Mouse (Mus musculus) large intestine, adult 2 months (tissue): Measurements from ENCODE around the gene Scn11a. TPM values are rescaled to one million over a fixed set of nuclear protein-coding genes. Genes with fewer than 3 reads are reported as not detected.

ENCODE experiments used
- DNase-seq: peaks from one replicate; pipeline ENCODE4 v3.0.0-alpha.2; 2012; ENCODE audit warnings: low read depth, low spot score
- WGBS: fragments of 180-500 bp; shearing (Covaris S2); methylation state at CpG from one replicate; pipeline ENCODE4 v1.1.7; 2018; 5-methylcytosine and 5-hydroxymethylcytosine counted together
- polyA plus RNA-seq: library from polyadenylated mRNA; depleted of rRNA; stranded (reverse); fragments of >200 nt; gene quantifications from 2 replicates; pipeline ENCODE4 v1.2.3, GENCODE M21; 2012; rRNA removed

Gene Scn11a
- polyA plus RNA-seq, 1 experiment, result 0.20 TPM

GRCm38 (mm10) chr9:119706700-119707099, 118.6 kb downstream of the Scn11a start:
- 15% methylated on average over 6 of the region's 6 CpGs for WGBS
- DNase-seq, result no peak

Other genes with a start within 250 kb of the Scn11a start
- gene Scn5a, start 246.4 kb downstream of the Scn11a start, polyA plus RNA-seq, result 0.38 TPM in 2 replicates
- not detected in 2 replicates for gene Scn10a, start 106.1 kb downstream of the Scn11a start, polyA plus RNA-seq
- 16.3 and 33.4 TPM in 2 replicates for gene Wdr48, start 69.4 kb upstream of the Scn11a start, polyA plus RNA-seq
- 13.3 and 18.7 TPM in 2 replicates for gene Gorasp1, start 112.1 kb upstream of the Scn11a start, polyA plus RNA-seq
- 0.02 and 0.05 TPM in 2 replicates for gene Ttc21a, start 112.2 kb upstream of the Scn11a start, polyA plus RNA-seq
- 9.8 and 16.5 TPM in 2 replicates for gene Csrnp1, start 159.2 kb upstream of the Scn11a start, polyA plus RNA-seq
- 0.02 and 0.07 TPM in 2 replicates for gene Xirp1, start 198.1 kb upstream of the Scn11a start, polyA plus RNA-seq
- 6.1 and 11.3 TPM in 2 replicates for gene Cx3cr1, start 244.4 kb upstream of the Scn11a start, polyA plus RNA-seq